Mouse (Mus musculus): ENCODE data around the gene Pde9a. TPM values are rescaled to one million over a fixed set of nuclear protein-coding genes. Genes with fewer than 3 reads are reported as not detected.
A peak's percentile ranks its signal among the peaks of the same experiment; 100 is the strongest.

The Pde9a gene
- polyA plus RNA-seq, 1 experiment from 2014 or later, result 25.7 TPM

DNA sequence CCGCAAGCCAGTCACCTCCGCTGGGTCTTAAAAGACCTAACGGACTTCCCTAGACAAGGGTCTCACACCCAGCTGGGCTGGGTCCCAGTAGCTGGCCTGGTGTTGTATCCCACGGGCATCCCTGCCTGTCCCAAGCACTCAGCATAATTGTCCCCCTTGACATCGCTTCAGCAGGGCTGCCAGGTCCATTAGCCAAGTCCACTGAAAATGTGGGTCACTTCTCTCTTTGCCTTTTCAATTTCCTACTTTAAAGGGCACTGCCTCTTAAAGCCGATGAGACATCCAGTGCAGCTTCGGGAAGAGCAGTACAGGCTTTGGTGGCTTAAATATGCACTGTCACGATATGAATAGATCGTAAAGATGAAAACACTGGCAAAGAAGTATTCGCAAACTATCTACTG lies 7.6 kb upstream of the Pde9a start:
- Histone ChIP-seq H3K36me3 (replicated peaks; ENCODE audit: control insufficient read depth, insufficient read depth, low read depth, low read length) (no peaks in the 10 kb centered on the region), H3K4me2 (ENCODE audit: low read depth, low read length) (no peak overlapping the region), H3K4me3 (ENCODE audit: low read depth, low read length) (no peak overlapping the region), H3K4me1 (ENCODE audit: control insufficient read depth, insufficient read depth, low read length) (no peaks in the 10 kb centered on the region), H3K9me3 (replicated peaks; ENCODE audit: control insufficient read depth, low read length) (no peaks in the 10 kb centered on the region), H3K27me3 (ENCODE audit: control insufficient read depth, insufficient read depth, low read length) (no peaks in the 10 kb centered on the region), H3K27ac (replicated peaks; ENCODE audit: low read depth, low read length) (no peak overlapping the region), H3K9ac (replicated peaks; ENCODE audit: low read length) (no peak overlapping the region)
- DNase-seq (ENCODE audit: low spot score) (no peak), ATAC-seq (replicated peaks; ENCODE audit: insufficient number of reproducible peaks, low FRiP score, low TSS enrichment, low read depth) (no peak)
- WGBS, result 68% methylated on average over 10 of the region's 10 CpGs

GRCm38 (mm10) chr17:31379086-31379485 lies 6.9 kb upstream of the Pde9a start:
- Histone ChIP-seq H3K36me3 (replicated peaks; ENCODE audit: control insufficient read depth, insufficient read depth, low read depth, low read length) (no peaks in the 10 kb centered on the region), H3K27ac (replicated peaks; ENCODE audit: low read depth, low read length) (no peak overlapping the region), H3K4me1 (ENCODE audit: control insufficient read depth, insufficient read depth, low read length) (no peaks in the 10 kb centered on the region), H3K27me3 (ENCODE audit: control insufficient read depth, insufficient read depth, low read length) (no peaks in the 10 kb centered on the region), H3K9me3 (replicated peaks; ENCODE audit: control insufficient read depth, low read length) (no peaks in the 10 kb centered on the region), H3K9ac (replicated peaks; ENCODE audit: low read length) (no peak overlapping the region), H3K4me3 (ENCODE audit: low read depth, low read length) (no peak overlapping the region), H3K4me2 (ENCODE audit: low read depth, low read length) (no peak overlapping the region)
- DNase-seq (ENCODE audit: low spot score) (no peak), ATAC-seq (replicated peaks; ENCODE audit: insufficient number of reproducible peaks, low FRiP score, low TSS enrichment, low read depth) (no peak)
- 74% methylated on average over 2 of the region's 2 CpGs for WGBS

GRCm38 (mm10) chr17:31379863-31380262 lies 6.1 kb upstream of the Pde9a start:
- ATAC-seq (replicated peaks; ENCODE audit: insufficient number of reproducible peaks, low FRiP score, low TSS enrichment, low read depth), result no peak
- Histone ChIP-seq H3K9me3 (replicated peaks; ENCODE audit: control insufficient read depth, low read length) (no peaks in the 10 kb centered on the region), H3K4me2 (ENCODE audit: low read depth, low read length) (no peak overlapping the region), H3K27me3 (ENCODE audit: control insufficient read depth, insufficient read depth, low read length) (no peaks in the 10 kb centered on the region), H3K9ac (replicated peaks; ENCODE audit: low read length) (no peak overlapping the region), H3K4me3 (ENCODE audit: low read depth, low read length) (no peak overlapping the region), H3K4me1 (ENCODE audit: control insufficient read depth, insufficient read depth, low read length) (peaks cover 2% of the 10 kb centered on the region; the same call in 1 of the 2 replicates), H3K27ac (replicated peaks; ENCODE audit: low read depth, low read length) (no peak overlapping the region), H3K36me3 (replicated peaks; ENCODE audit: control insufficient read depth, insufficient read depth, low read depth, low read length) (no peaks in the 10 kb centered on the region)
- no peak for DNase-seq (ENCODE audit: low spot score)
- WGBS, result 87% methylated on average over 8 of the region's 8 CpGs

DNA sequence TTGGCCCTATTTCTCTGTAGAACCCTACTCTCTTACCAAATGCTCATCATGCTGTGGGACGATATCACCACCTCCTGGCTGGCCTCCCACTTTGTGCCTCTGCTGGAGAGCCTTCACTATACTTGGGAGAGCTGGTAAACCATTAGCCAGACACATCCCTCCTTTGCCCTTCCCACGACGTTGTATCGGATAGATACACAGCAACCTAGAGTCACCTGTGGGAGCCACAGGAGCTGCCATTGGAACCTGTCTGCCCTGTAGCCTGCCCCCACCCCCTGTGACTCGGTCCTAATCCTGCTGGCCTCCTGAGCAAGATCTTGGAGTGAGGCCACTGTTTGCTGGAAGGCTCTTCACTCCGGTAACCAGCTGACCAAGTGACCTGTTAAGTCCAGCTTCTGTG lies 2.7 kb upstream of the Pde9a start:
- H3K4me3 ChIP-seq (ENCODE audit: low read depth, low read length), result no peak overlapping the region
- ATAC-seq (replicated peaks; ENCODE audit: insufficient number of reproducible peaks, low FRiP score, low TSS enrichment, low read depth) (no peak), DNase-seq (ENCODE audit: low spot score) (no peak)
- no peaks in the 10 kb centered on the region for H3K9me3 ChIP-seq (replicated peaks; ENCODE audit: control insufficient read depth, low read length)
- no peak overlapping the region for H3K9ac ChIP-seq (replicated peaks; ENCODE audit: low read length)
- no peaks in the 10 kb centered on the region for H3K36me3 ChIP-seq (replicated peaks; ENCODE audit: control insufficient read depth, insufficient read depth, low read depth, low read length)
- no peaks in the 10 kb centered on the region for H3K27me3 ChIP-seq (ENCODE audit: control insufficient read depth, insufficient read depth, low read length)
- H3K4me1 ChIP-seq (ENCODE audit: control insufficient read depth, insufficient read depth, low read length), result peaks cover 4% of the 10 kb centered on the region
- 79% methylated on average over 6 of the region's 6 CpGs for WGBS
- no peak overlapping the region for H3K27ac ChIP-seq (replicated peaks; ENCODE audit: low read depth, low read length)
- H3K4me2 ChIP-seq (ENCODE audit: low read depth, low read length), result no peak overlapping the region

- H3K4me1 ChIP-seq (ENCODE audit: control insufficient read depth, insufficient read depth, low read length), result peaks cover 4% of the 10 kb centered on the region
- H3K4me2 ChIP-seq (ENCODE audit: low read depth, low read length), result no peak overlapping the region
- H3K9me3 ChIP-seq (replicated peaks; ENCODE audit: control insufficient read depth, low read length), result no peaks in the 10 kb centered on the region
- peak; percentile 38 for DNase-seq (ENCODE audit: low spot score)
- H3K27me3 ChIP-seq (ENCODE audit: control insufficient read depth, insufficient read depth, low read length), result no peaks in the 10 kb centered on the region
- 0 out of 2 replicates have a peak, but pooled peaks have one; percentile 45 for ATAC-seq (replicated peaks; ENCODE audit: insufficient number of reproducible peaks, low FRiP score, low TSS enrichment, low read depth)
- H3K27ac ChIP-seq (replicated peaks; ENCODE audit: low read depth, low read length), result peak overlapping the region; percentile 36
- no peaks in the 10 kb centered on the region for H3K36me3 ChIP-seq (replicated peaks; ENCODE audit: control insufficient read depth, insufficient read depth, low read depth, low read length)
- no peak overlapping the region; the same call in 1 of the 2 replicates for H3K9ac ChIP-seq (replicated peaks; ENCODE audit: low read length)
- no peak overlapping the region for H3K4me3 ChIP-seq (ENCODE audit: low read depth, low read length)
- 6% methylated on average over 8 of the region's 8 CpGs for WGBS
These were observed 912 bp upstream of the Pde9a start for GRCm38 (mm10) chr17:31384968-31385627.

DNA sequence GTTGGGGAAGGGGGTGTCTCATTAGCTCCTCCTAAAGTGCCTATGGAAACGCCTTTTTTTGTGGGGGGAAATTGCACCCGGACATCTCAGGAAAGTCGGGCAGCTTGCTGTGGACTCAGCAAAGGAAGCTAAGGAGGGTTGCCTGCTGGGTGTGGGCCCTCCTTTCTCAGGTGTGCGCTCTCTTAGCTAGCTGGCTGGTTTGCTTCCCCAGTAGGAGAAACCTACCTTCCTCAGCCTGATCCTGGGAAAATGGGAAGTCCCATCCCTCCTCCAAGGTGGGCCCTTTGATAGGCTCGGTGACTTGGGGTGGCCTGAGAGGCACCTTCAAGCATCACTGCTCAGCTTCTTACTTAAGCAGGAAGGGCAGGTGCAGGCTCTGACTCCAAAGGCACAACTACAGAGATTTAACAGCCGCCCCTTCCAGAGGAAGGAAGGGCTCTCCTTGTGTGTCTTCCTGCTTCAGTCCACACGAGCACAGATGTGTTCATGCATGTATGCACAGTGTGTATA lies 811 bp downstream of the Pde9a start:
- peaks cover 4% of the 10 kb centered on the region for H3K4me1 ChIP-seq (ENCODE audit: control insufficient read depth, insufficient read depth, low read length)
- peak overlapping the region; percentile 58; the same call in 1 of the 2 replicates for H3K9ac ChIP-seq (replicated peaks; ENCODE audit: low read length)
- no peak overlapping the region for H3K27ac ChIP-seq (replicated peaks; ENCODE audit: low read depth, low read length)
- ATAC-seq (replicated peaks; ENCODE audit: insufficient number of reproducible peaks, low FRiP score, low TSS enrichment, low read depth), result no peak
- H3K4me3 ChIP-seq (ENCODE audit: low read depth, low read length), result peak overlapping the region; percentile 65
- H3K36me3 ChIP-seq (replicated peaks; ENCODE audit: control insufficient read depth, insufficient read depth, low read depth, low read length), result no peaks in the 10 kb centered on the region
- peak overlapping the region; percentile 72 for H3K4me2 ChIP-seq (ENCODE audit: low read depth, low read length)
- no peaks in the 10 kb centered on the region for H3K9me3 ChIP-seq (replicated peaks; ENCODE audit: control insufficient read depth, low read length)
- H3K27me3 ChIP-seq (ENCODE audit: control insufficient read depth, insufficient read depth, low read length), result no peaks in the 10 kb centered on the region
- DNase-seq (ENCODE audit: low spot score), result peak; percentile 17
- WGBS, result 13% methylated on average over 7 of the region's 7 CpGs

DNA sequence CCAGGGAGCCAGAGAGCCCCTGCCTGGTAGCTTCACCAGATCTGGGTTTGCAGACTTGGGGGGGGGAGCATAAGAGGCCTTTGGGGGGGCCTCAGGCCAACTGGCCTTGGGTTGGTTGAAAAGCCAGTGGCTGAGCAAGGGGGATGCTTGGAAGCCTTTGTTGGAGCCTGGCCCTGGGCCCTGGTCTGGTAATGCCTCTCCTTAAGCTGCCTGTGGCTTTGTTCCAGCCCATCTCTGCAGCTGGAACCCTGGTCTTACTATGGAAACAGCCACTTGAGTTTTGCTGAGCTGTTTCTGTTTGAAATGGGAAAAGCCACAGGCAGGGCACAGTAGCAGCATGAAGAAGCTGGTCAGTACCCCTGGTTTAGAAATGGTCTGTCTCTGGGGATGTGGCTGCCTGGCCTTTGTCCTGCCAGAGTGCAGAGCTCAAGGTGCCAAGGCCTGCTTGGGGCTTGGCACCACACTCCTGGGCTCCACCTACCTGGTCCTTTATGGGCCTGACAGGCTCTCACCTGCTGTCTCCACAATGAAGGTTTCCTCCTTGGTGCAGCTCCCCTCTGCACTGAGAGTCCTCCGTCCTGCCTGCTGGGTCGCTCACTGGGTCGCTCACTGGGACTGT lies 3.5 kb downstream of the Pde9a start:
- no peak overlapping the region for H3K27ac ChIP-seq (replicated peaks; ENCODE audit: low read depth, low read length)
- peaks cover 6% of the 10 kb centered on the region for H3K4me1 ChIP-seq (ENCODE audit: control insufficient read depth, insufficient read depth, low read length)

DNA sequence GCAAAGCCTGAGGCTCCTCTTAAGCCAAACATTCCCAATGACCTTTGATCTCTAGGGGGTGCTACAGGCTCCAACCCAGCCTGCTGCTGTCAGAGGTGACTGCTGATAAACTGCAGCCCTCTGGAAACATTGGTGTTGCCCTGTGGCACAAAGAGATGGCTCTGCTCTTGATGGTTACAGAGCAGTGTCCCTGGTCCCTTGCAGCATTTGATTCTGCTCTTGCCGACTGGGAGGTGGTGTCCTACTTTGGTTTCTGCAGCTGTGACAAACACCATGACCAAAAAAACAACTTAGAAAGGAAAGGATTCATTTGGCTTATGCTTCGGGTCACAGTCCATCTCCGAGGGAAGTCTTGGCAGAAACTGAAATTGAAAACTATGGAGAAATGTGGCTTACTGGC lies 5.5 kb downstream of the Pde9a start:
- H3K4me2 ChIP-seq (ENCODE audit: low read depth, low read length), result no peak overlapping the region
- DNase-seq (ENCODE audit: low spot score), result no peak
- H3K36me3 ChIP-seq (replicated peaks; ENCODE audit: control insufficient read depth, insufficient read depth, low read depth, low read length), result no peaks in the 10 kb centered on the region
- ATAC-seq (replicated peaks; ENCODE audit: insufficient number of reproducible peaks, low FRiP score, low TSS enrichment, low read depth), result no peak
- H3K4me3 ChIP-seq (ENCODE audit: low read depth, low read length), result no peak overlapping the region
- no peaks in the 10 kb centered on the region for H3K27me3 ChIP-seq (ENCODE audit: control insufficient read depth, insufficient read depth, low read length)
- WGBS, result 75% methylated on average over 3 of the region's 3 CpGs
- no peak overlapping the region for H3K9ac ChIP-seq (replicated peaks; ENCODE audit: low read length)
- H3K4me1 ChIP-seq (ENCODE audit: control insufficient read depth, insufficient read depth, low read length), result peaks cover 2% of the 10 kb centered on the region; the same call in 1 of the 2 replicates
- no peaks in the 10 kb centered on the region for H3K9me3 ChIP-seq (replicated peaks; ENCODE audit: control insufficient read depth, low read length)
- no peak overlapping the region for H3K27ac ChIP-seq (replicated peaks; ENCODE audit: low read depth, low read length)

More for the DNA sequence above, 3.5 kb downstream of the Pde9a start:
- Histone ChIP-seq H3K4me3 (ENCODE audit: low read depth, low read length) (no peak overlapping the region), H3K4me2 (ENCODE audit: low read depth, low read length) (no peak overlapping the region), H3K9ac (replicated peaks; ENCODE audit: low read length) (no peak overlapping the region), H3K9me3 (replicated peaks; ENCODE audit: control insufficient read depth, low read length) (no peaks in the 10 kb centered on the region), H3K27me3 (ENCODE audit: control insufficient read depth, insufficient read depth, low read length) (no peaks in the 10 kb centered on the region), H3K36me3 (replicated peaks; ENCODE audit: control insufficient read depth, insufficient read depth, low read depth, low read length) (no peaks in the 10 kb centered on the region)
- no peak for DNase-seq (ENCODE audit: low spot score)
- ATAC-seq (replicated peaks; ENCODE audit: insufficient number of reproducible peaks, low FRiP score, low TSS enrichment, low read depth), result no peak
- 78% methylated on average over 3 of the region's 3 CpGs for WGBS

Measured in embryonic facial prominence, embryonic 11.5 days (tissue).